ENCODE assay signal across 24 mouse cellular contexts in the genomic region with DNA sequence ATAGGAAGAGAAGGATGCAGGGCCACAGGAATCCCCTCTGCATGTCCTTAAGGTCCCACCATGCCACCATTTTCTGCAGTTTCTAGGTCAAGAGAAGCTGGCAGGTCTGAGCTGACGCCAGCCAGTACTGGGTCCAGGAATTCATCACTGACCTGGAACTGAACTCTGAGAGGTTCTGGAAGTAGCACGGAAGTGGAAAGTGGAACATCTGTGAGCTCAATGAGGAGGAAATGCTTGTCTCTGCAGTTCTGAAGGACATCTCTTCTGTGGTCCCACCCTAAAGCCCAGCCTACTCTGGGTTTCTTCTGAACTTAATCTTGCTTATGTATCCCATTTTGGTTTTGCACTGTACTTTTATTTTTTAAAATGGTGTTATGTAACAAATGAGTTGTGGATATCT. TPM values are rescaled to one million over a fixed set of nuclear protein-coding genes. Genes with fewer than 3 reads are reported as not detected.
"Had no signal": no experiment of that assay in that cellular context is flagged by ENCODE, and none has a peak within 500 bp of the region (broad histone marks: within the 10 kb centered on the region; RNA-seq: fewer than 3 reads in every experiment).

No protein-coding gene starts in this region.

- H3K27ac ChIP-seq: kidney, embryonic 15.5 days; limb, embryonic 10.5 days; limb, embryonic 13.5 days; liver, embryonic 15.5 days; midbrain, embryonic 12.5 days; midbrain, embryonic 15.5 days; neural tube, embryonic 12.5 days; neural tube, embryonic 15.5 days; stomach, postnatal 0 days had no signal

- H3K36me3 ChIP-seq: kidney, embryonic 15.5 days; limb, embryonic 10.5 days; limb, embryonic 13.5 days; liver, embryonic 15.5 days; midbrain, embryonic 12.5 days; midbrain, embryonic 15.5 days; neural tube, embryonic 12.5 days; neural tube, embryonic 15.5 days had no signal

- H3K4me3 ChIP-seq: kidney, embryonic 15.5 days; limb, embryonic 10.5 days; limb, embryonic 13.5 days; liver, embryonic 15.5 days; midbrain, embryonic 12.5 days; midbrain, embryonic 15.5 days; neural tube, embryonic 12.5 days; neural tube, embryonic 15.5 days had no signal

- H3K9me3 ChIP-seq: kidney, embryonic 15.5 days; limb, embryonic 10.5 days; limb, embryonic 13.5 days; liver, embryonic 15.5 days; midbrain, embryonic 12.5 days; midbrain, embryonic 15.5 days; neural tube, embryonic 12.5 days; neural tube, embryonic 15.5 days had no signal

- H3K27me3 ChIP-seq: limb, embryonic 13.5 days; liver, embryonic 15.5 days; midbrain, embryonic 12.5 days; midbrain, embryonic 15.5 days; neural tube, embryonic 12.5 days; neural tube, embryonic 15.5 days had no signal

- H3K4me1 ChIP-seq: kidney, embryonic 15.5 days; limb, embryonic 10.5 days; limb, embryonic 13.5 days; liver, embryonic 15.5 days; midbrain, embryonic 12.5 days; midbrain, embryonic 15.5 days; neural tube, embryonic 12.5 days; neural tube, embryonic 15.5 days had no signal

- ATAC-seq: midbrain, embryonic 15.5 days had no signal

- H3K9ac ChIP-seq: kidney, embryonic 15.5 days; limb, embryonic 13.5 days; liver, embryonic 15.5 days; midbrain, embryonic 12.5 days; midbrain, embryonic 15.5 days; neural tube, embryonic 12.5 days; neural tube, embryonic 15.5 days had no signal

- DNase-seq: kidney, postnatal 10 days; kidney, postnatal 36 days; liver; lung, adult 2 months; lung, postnatal 14 days; lung, postnatal 4 days; right cerebral cortex, postnatal 25 days; thymus, adult 2 months; thymus, postnatal 14 days; thymus, postnatal 4 days had no signal

- H3K4me2 ChIP-seq: kidney, embryonic 15.5 days; limb, embryonic 13.5 days; liver, embryonic 15.5 days; midbrain, embryonic 12.5 days; midbrain, embryonic 15.5 days; neural tube, embryonic 12.5 days; neural tube, embryonic 15.5 days had no signal

RNA-seq across cellular contexts. Expression of a gene that starts 14.4 kb away (rescaled TPM):
- total RNA-seq: layer of hippocampus, postnatal 25 days; left cerebral cortex, adult 18-20 months; left cerebral cortex, postnatal 25 days had no signal
- polyA plus RNA-seq: kidney, embryonic 15.5 days; limb, embryonic 10.5 days; limb, embryonic 13.5 days; liver, embryonic 15.5 days; lung, adult 2 months; lung, embryonic 16.5 days; midbrain, embryonic 12.5 days; midbrain, embryonic 15.5 days; neural tube, embryonic 12.5 days; neural tube, embryonic 15.5 days; stomach, embryonic 14.5 days; stomach, postnatal 0 days; thymus, adult 2 months had no signal

RNA-seq across cellular contexts. Expression of a gene that starts 18.1 kb away (rescaled TPM):
- total RNA-seq: layer of hippocampus, postnatal 25 days; left cerebral cortex, adult 18-20 months; left cerebral cortex, postnatal 25 days had no signal
- polyA plus RNA-seq: stomach, embryonic 14.5 days had no signal

RNA-seq across cellular contexts. Expression of a gene that starts 31.3 kb away (rescaled TPM):
- total RNA-seq: layer of hippocampus, postnatal 25 days; left cerebral cortex, adult 18-20 months; left cerebral cortex, postnatal 25 days had no signal
- polyA plus RNA-seq: lung, embryonic 16.5 days; midbrain, embryonic 15.5 days had no signal
